Mouse (Mus musculus) CH12.LX (cell line): ENCODE data around the gene Ghdc.

Experiments
- CHD1 ChIP-seq: IDR thresholded peaks from 2 replicates; pipeline ENCODE4 v1.6.1; 2012; ENCODE audit warnings: low read depth, low read length, improper control_type of control experiment, inconsistent platforms
- CHD2 ChIP-seq: IDR thresholded peaks from 2 replicates; pipeline ENCODE4 v1.6.1; 2011; ENCODE audit warnings: low read length, improper control_type of control experiment
- CTCF ChIP-seq, 2 experiments: IDR thresholded peaks in 1 of 2; conservative IDR thresholded peaks in 1 of 2; 2 replicates each; pipeline ENCODE4 v1.5.1; 2011 to 2012; ENCODE audit warnings: low read depth in 2 of 2, low read length in 2 of 2, improper control_type of control experiment in 1 of 2, inconsistent platforms in 1 of 2, mild to moderate bottlenecking in 1 of 2, moderate library complexity in 1 of 2
- GABPA ChIP-seq: IDR thresholded peaks from 2 replicates; pipeline ENCODE4 v1.6.1; 2012; ENCODE audit warnings: low read depth, low read length, improper control_type of control experiment, inconsistent platforms; ENCODE audit not compliant: insufficient replicate concordance
- HCFC1 ChIP-seq: IDR thresholded peaks from 2 replicates; pipeline ENCODE4 v1.6.1; 2012; ENCODE audit warnings: low read depth, mild to moderate bottlenecking, inconsistent platforms, low read length, improper control_type of control experiment
- JUND ChIP-seq: conservative IDR thresholded peaks from 2 replicates; pipeline ENCODE4 v1.6.1; 2011; ENCODE audit warnings: low read depth, low read length, improper control_type of control experiment
- MAZ ChIP-seq: IDR thresholded peaks from 2 replicates; pipeline ENCODE4 v1.6.1; 2012; ENCODE audit warnings: low read depth, mild to moderate bottlenecking, inconsistent platforms, low read length, improper control_type of control experiment, moderate library complexity
- NELFE ChIP-seq: IDR thresholded peaks from 2 replicates; pipeline ENCODE4 v1.6.1; 2011; ENCODE audit warnings: low read depth, low read length, improper control_type of control experiment
- TBP ChIP-seq: conservative IDR thresholded peaks from 2 replicates; pipeline ENCODE4 v1.6.1; 2011; ENCODE audit warnings: low read depth, low read length, improper control_type of control experiment
- TCF12 ChIP-seq: IDR thresholded peaks from 2 replicates; pipeline ENCODE4 v1.6.1; 2014; ENCODE audit warnings: low read depth, mild to moderate bottlenecking, inconsistent platforms, low read length, improper control_type of control experiment
- ZMIZ1 ChIP-seq: IDR thresholded peaks from 2 replicates; pipeline ENCODE4 v1.6.1; 2012; ENCODE audit warnings: low read depth, mild to moderate bottlenecking, inconsistent platforms, low read length, improper control_type of control experiment

- TF ChIP-seq CHD1: no peak
- TF ChIP-seq CTCF (conservative IDR thresholded peaks at IDR 0.05 in 1 of 2, IDR thresholded peaks at IDR 0.05 in 1 of 2; ENCODE audit: low read depth in 2 of 2, low read length in 2 of 2): no peak
- TF ChIP-seq MAZ: no peak
- no peak for TF ChIP-seq HCFC1
- TF ChIP-seq JUND: no peak
- TF ChIP-seq TCF12: no peak
- no peak for TF ChIP-seq GABPA
- no peak for TF ChIP-seq NELFE
- TF ChIP-seq ZMIZ1: no peak
- TF ChIP-seq CHD2: no peak
- TF ChIP-seq TBP: no peak
These were observed 18.9 kb upstream of the Ghdc start for GRCm38 (mm10) chr11:100789702-100790101.
